Mouse (Mus musculus): ENCODE measurements around the gene Ptpn4.
A peak's percentile ranks its signal among the peaks of the same experiment; 100 is the strongest.

Ptpn4 gene

GRCm38 (mm10) chr1:119805984-119806383 is 31.4 kb downstream of the Ptpn4 start:
- peak; percentile 91 for DNase-seq (ENCODE audit: low read depth)

- DNase-seq (ENCODE audit: low read depth) = peak; percentile 51
These were observed 32.8 kb downstream of the Ptpn4 start for GRCm38 (mm10) chr1:119804586-119804985.

GRCm38 (mm10) chr1:119795174-119795573 is 42.2 kb downstream of the Ptpn4 start:
- no peak for DNase-seq (ENCODE audit: low read depth)

GRCm38 (mm10) chr1:119794342-119794741 is 43.1 kb downstream of the Ptpn4 start:
- DNase-seq (ENCODE audit: low read depth) = no peak

GRCm38 (mm10) chr1:119790616-119791015 is 46.8 kb downstream of the Ptpn4 start:
- DNase-seq (ENCODE audit: low read depth) = peak; percentile 73

GRCm38 (mm10) chr1:119775915-119776314 is 61.5 kb downstream of the Ptpn4 start:
- peak; percentile 36 for DNase-seq (ENCODE audit: low read depth)

GRCm38 (mm10) chr1:119735692-119736091 is 101.7 kb downstream of the Ptpn4 start:
- no peak for DNase-seq (ENCODE audit: low read depth)

- no peak for DNase-seq (ENCODE audit: low read depth)
These were observed 102.6 kb downstream of the Ptpn4 start for GRCm38 (mm10) chr1:119734801-119735200.

- DNase-seq (ENCODE audit: low read depth) = no peak
These were observed 106.2 kb downstream of the Ptpn4 start for GRCm38 (mm10) chr1:119731166-119731565.

- peak; percentile 64 for DNase-seq (ENCODE audit: low read depth)
These were observed 124.4 kb downstream of the Ptpn4 start for GRCm38 (mm10) chr1:119713017-119713416.

- peak; percentile 24 for DNase-seq (ENCODE audit: low read depth)
These were observed 130.8 kb downstream of the Ptpn4 start for GRCm38 (mm10) chr1:119706471-119707217.

- DNase-seq (ENCODE audit: low read depth) = no peak
These were observed 140.6 kb downstream of the Ptpn4 start for GRCm38 (mm10) chr1:119696860-119697259.

- DNase-seq (ENCODE audit: low read depth) = no peak
These were observed 151.4 kb downstream of the Ptpn4 start for GRCm38 (mm10) chr1:119685773-119686558.

GRCm38 (mm10) chr1:119681663-119682213 is 155.7 kb downstream of the Ptpn4 start:
- DNase-seq (ENCODE audit: low read depth) = peak; percentile 32

GRCm38 (mm10) chr1:119674984-119675383 is 162.4 kb downstream of the Ptpn4 start:
- peak; percentile 66 for DNase-seq (ENCODE audit: low read depth)

- DNase-seq (ENCODE audit: low read depth) = no peak
These were observed 170.5 kb downstream of the Ptpn4 start for GRCm38 (mm10) chr1:119666904-119667303.

- DNase-seq (ENCODE audit: low read depth) = peak; percentile 32
These were observed 183.1 kb downstream of the Ptpn4 start for GRCm38 (mm10) chr1:119654307-119654706.

GRCm38 (mm10) chr1:119650386-119650785 is 187.0 kb downstream of the Ptpn4 start:
- no peak for DNase-seq (ENCODE audit: low read depth)

GRCm38 (mm10) chr1:119649627-119650026 is 187.8 kb downstream of the Ptpn4 start:
- DNase-seq (ENCODE audit: low read depth) = no peak

- DNase-seq (ENCODE audit: low read depth) = peak; percentile 80
These were observed 189.0 kb downstream of the Ptpn4 start, which contains the start of gene Epb41l5 for GRCm38 (mm10) chr1:119648205-119649111. Gene Epb41l5, minus strand, starts transcription at chr1:119649000.

GRCm38 (mm10) chr1:119646356-119646755 is 191.1 kb downstream of the Ptpn4 start:
- DNase-seq (ENCODE audit: low read depth) = no peak

GRCm38 (mm10) chr1:119642367-119642766 is 195.0 kb downstream of the Ptpn4 start:
- no peak for DNase-seq (ENCODE audit: low read depth)

Data from 416B (cell line).